ENCODE assay signal across 14 mouse cellular contexts in the genomic region with DNA sequence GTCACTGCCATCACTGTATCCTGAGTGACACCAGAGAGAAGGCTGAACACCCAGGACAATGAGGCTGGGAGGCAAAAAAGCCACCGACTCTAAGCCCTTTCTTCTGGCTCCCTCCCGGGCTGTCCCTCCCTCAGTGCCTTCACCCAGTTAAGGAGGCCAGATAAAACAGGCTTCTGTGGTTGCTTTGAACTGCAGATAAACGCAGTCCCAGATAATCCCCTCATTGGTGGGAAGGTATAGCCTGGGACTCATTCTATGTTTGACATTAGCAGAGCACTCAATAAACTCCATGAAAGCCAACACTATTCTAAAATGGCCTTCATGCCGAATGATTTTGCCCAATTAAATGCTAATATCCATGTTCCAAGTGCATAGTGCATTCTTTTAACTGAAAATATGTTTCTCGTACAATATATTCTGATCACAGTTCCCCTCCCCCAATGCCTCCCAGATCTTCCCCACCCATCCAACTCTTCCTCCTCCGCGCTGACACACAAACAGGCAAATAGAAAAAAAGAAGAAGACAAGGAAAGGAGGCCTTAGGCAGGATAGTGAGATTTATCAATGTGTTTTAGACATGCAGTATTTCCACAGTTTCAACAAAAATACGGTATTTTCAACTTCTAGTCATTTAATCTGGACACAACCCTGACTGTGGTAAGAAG. TPM values are rescaled to one million over a fixed set of nuclear protein-coding genes. Genes with fewer than 3 reads are reported as not detected.
DNase-seq lines count a peak whose midpoint lies in the region; ATAC-seq and TF ChIP-seq lines count a peak whose summit lies in the region.
"Had no signal": no experiment of that assay in that cellular context is flagged by ENCODE, and none has a peak within 500 bp of the region (broad histone marks: within the 10 kb centered on the region; RNA-seq: fewer than 3 reads in every experiment).

No protein-coding gene starts in this region.

- no peak for ATAC-seq in heart, postnatal 0 days (ENCODE audit: insufficient read depth, low read depth)
- ATAC-seq in erythroid progenitor cell, adult 5-6 weeks (replicated peaks; ENCODE audit: low FRiP score, poor library complexity, severe bottlenecking): peak; percentile 68
- ATAC-seq in midbrain, embryonic 13.5 days: no peak

- 0 out of 2 replicates have a peak overlapping the region, but pooled peaks have one; percentile 29 for H3K4me2 ChIP-seq in heart, postnatal 0 days (ENCODE audit: low read depth, low read length)
- no peak overlapping the region for H3K4me2 ChIP-seq in midbrain, embryonic 13.5 days (replicated peaks)
- H3K4me2 ChIP-seq: embryonic facial prominence, embryonic 15.5 days; limb, embryonic 12.5 days had no signal

- WGBS in heart, postnatal 0 days: 61% methylated on average over 8 of the region's 8 CpGs
- WGBS in midbrain, embryonic 13.5 days: 46% methylated on average over 8 of the region's 8 CpGs

- no peaks in the 10 kb centered on the region for H3K9me3 ChIP-seq in heart, postnatal 0 days (replicated peaks; ENCODE audit: control insufficient read depth, low read length)
- no peaks in the 10 kb centered on the region for H3K9me3 ChIP-seq in midbrain, embryonic 13.5 days
- H3K9me3 ChIP-seq: embryonic facial prominence, embryonic 15.5 days; limb, embryonic 12.5 days had no signal

- no peak overlapping the region for H3K4me3 ChIP-seq in heart, postnatal 0 days (ENCODE audit: low read depth, low read length)
- H3K4me3 ChIP-seq in midbrain, embryonic 13.5 days (replicated peaks): no peak overlapping the region
- H3K4me3 ChIP-seq: embryonic facial prominence, embryonic 15.5 days; limb, embryonic 12.5 days had no signal

- H3K9ac ChIP-seq in heart, postnatal 0 days (replicated peaks; ENCODE audit: low read depth, low read length): no peak overlapping the region
- H3K9ac ChIP-seq in midbrain, embryonic 13.5 days (replicated peaks): no peak overlapping the region
- H3K9ac ChIP-seq: embryonic facial prominence, embryonic 15.5 days; limb, embryonic 12.5 days had no signal

- no peaks in the 10 kb centered on the region for H3K36me3 ChIP-seq in heart, postnatal 0 days (replicated peaks; ENCODE audit: control insufficient read depth, insufficient read depth, low read length)
- H3K36me3 ChIP-seq in midbrain, embryonic 13.5 days: no peaks in the 10 kb centered on the region
- H3K36me3 ChIP-seq: embryonic facial prominence, embryonic 15.5 days; limb, embryonic 12.5 days had no signal

- peaks cover 39% of the 10 kb centered on the region for H3K4me1 ChIP-seq in heart, postnatal 0 days (ENCODE audit: control insufficient read depth, insufficient read depth)
- H3K4me1 ChIP-seq in midbrain, embryonic 13.5 days (replicated peaks): peaks cover 9% of the 10 kb centered on the region
- H3K4me1 ChIP-seq: limb, embryonic 12.5 days had no signal

- H3K27me3 ChIP-seq in heart, postnatal 0 days (ENCODE audit: control insufficient read depth, insufficient read depth, low read length): no peaks in the 10 kb centered on the region
- no peaks in the 10 kb centered on the region for H3K27me3 ChIP-seq in midbrain, embryonic 13.5 days
- H3K27me3 ChIP-seq: embryonic facial prominence, embryonic 15.5 days; limb, embryonic 12.5 days had no signal

- no peak for TF ChIP-seq CTCF in heart, postnatal 0 days (IDR thresholded peaks at IDR 0.05; ENCODE audit: low read depth)

- no peak for DNase-seq in heart, postnatal 0 days (ENCODE audit: low spot score)
- no peak for DNase-seq in heart, adult 9 months (ENCODE audit: low spot score in 2 of 2)
- DNase-seq in c-Kit-positive CD71-positive TER-119-negative erythroid progenitor cells, embryonic 14.5 days (ENCODE audit: low read depth): peak; percentile 50
- no peak for DNase-seq in left cerebral cortex, adult 8-10 months (ENCODE audit: low spot score in 2 of 2)
- DNase-seq in urinary bladder, adult 18-20 months (ENCODE audit: low spot score in 2 of 2): no peak
- DNase-seq: cerebellum, adult 9-11 months; kidney, postnatal 10 days; lung, postnatal 4 days; spleen, adult 18-20 months; thymus, adult 18-20 months had no signal

- H3K27ac ChIP-seq in heart, postnatal 0 days (ENCODE audit: low read depth): peak overlapping the region; percentile 72
- peak overlapping the region; percentile 30; the same call in 1 of the 2 replicates for H3K27ac ChIP-seq in midbrain, embryonic 13.5 days
- H3K27ac ChIP-seq: embryonic facial prominence, embryonic 15.5 days; limb, embryonic 12.5 days had no signal

- no peak for TF ChIP-seq EP300 in heart, postnatal 0 days (IDR thresholded peaks at IDR 0.05; ENCODE audit: low read depth)

RNA-seq across cellular contexts. Expression of a gene that starts 46.8 kb away (rescaled TPM):
- total RNA-seq in heart, postnatal 0 days (2014; rRNA removed; ENCODE audit: low replicate concordance): 13.7 and 14.2 TPM in 2 replicates
- polyA plus RNA-seq in heart, postnatal 0 days (2015; fragmentation: Nextera tagmentation; extraction: Ambion mirVana): 7.7 and 8.4 TPM in 2 replicates
- 6.5 and 16.3 TPM in 2 replicates for total RNA-seq in erythroid progenitor cell, adult 5-6 weeks (2015; ENCODE audit: low replicate concordance)
- 8.3 and 10.5 TPM in 2 replicates for total RNA-seq in erythroid progenitor cell, adult 5-6 weeks (2017; ENCODE audit: low replicate concordance)
- 9.7 and 10.0 TPM in 2 replicates for polyA plus RNA-seq in midbrain, embryonic 13.5 days (2015; fragmentation: Nextera tagmentation; extraction: Ambion mirVana)
- total RNA-seq in left cerebral cortex, adult 8-10 months (2022): 10 to 100 TPM; 13.6 to 26.9 (median 19.1) TPM
